Mouse (Mus musculus) forebrain, embryonic 10.5 days (tissue): ENCODE results near the gene Macf1. TPM values are rescaled to one million over a fixed set of nuclear protein-coding genes. Genes with fewer than 3 reads are reported as not detected.

ENCODE experiments used
- microRNA-seq: library from miRNA; unstranded; fragments of <30 nt; microRNA quantifications from one replicate; pipeline ENCODE4, GENCODE M21; 2017
- polyA plus RNA-seq: library from polyadenylated mRNA; unstranded; fragments of >200 nt; fragmentation: Nextera tagmentation; extraction: Ambion mirVana; gene quantifications from 2 replicates; pipeline ENCODE4 v1.2.1, GENCODE M21; 2016

The Macf1 gene
- polyA plus RNA-seq, 1 experiment from 2014 or later: 50.2 TPM

Small RNA genes lying within 50 kb of the gene (microRNA-seq; reads per million reads assigned to microRNA genes)
- not detected for gene Mir6398

Other genes with a start within 250 kb of the Macf1 start
- 299 and 315 TPM in 2 replicates for gene Ndufs5, start 33.8 kb upstream of the Macf1 start, polyA plus RNA-seq
- gene Akirin1, start 66.0 kb upstream of the Macf1 start, polyA plus RNA-seq: 61.4 and 63.2 TPM in 2 replicates
- 0.21 and 0.26 TPM in 2 replicates for gene Rhbdl2, start 103.5 kb upstream of the Macf1 start, polyA plus RNA-seq
- not detected in 2 replicates for gene 4933427I04Rik, start 175.3 kb upstream of the Macf1 start, polyA plus RNA-seq
- 65.7 and 67.7 TPM in 2 replicates for gene Mycbp, start 220.5 kb upstream of the Macf1 start, polyA plus RNA-seq
- gene Rragc, start 233.1 kb upstream of the Macf1 start, polyA plus RNA-seq: 34.2 and 34.9 TPM in 2 replicates
- gene 4930535I16Rik, start 233.7 kb upstream of the Macf1 start, polyA plus RNA-seq: not detected in 2 replicates